Mouse (Mus musculus): ENCODE data around the gene Pelp1.
A peak's percentile ranks its signal among the peaks of the same experiment; 100 is the strongest.
"Not testable (repeated sequence)": the region's sequence is repeated elsewhere in the genome, so short reads cannot be mapped to it uniquely, and the experiment has no call there.

Gene Pelp1

GRCm38 (mm10) chr11:70426598-70426997, 16.8 kb upstream of the Pelp1 start:
- DNase-seq (ENCODE audit: low spot score in 2 of 2), result not testable (repeated sequence)

GRCm38 (mm10) chr11:70419486-70419885, 9.7 kb upstream of the Pelp1 start:
- no peak for DNase-seq (ENCODE audit: low spot score in 2 of 2)

GRCm38 (mm10) chr11:70418199-70418598, 8.4 kb upstream of the Pelp1 start:
- DNase-seq (ENCODE audit: low spot score in 2 of 2), result no peak

- DNase-seq (ENCODE audit: low spot score in 2 of 2), result peak in 1 of 2 experiments; percentile 75
These were observed 4.1 kb upstream of the Pelp1 start for GRCm38 (mm10) chr11:70413961-70414360.

- DNase-seq (ENCODE audit: low spot score in 2 of 2), result no peak
These were observed 2.8 kb upstream of the Pelp1 start for GRCm38 (mm10) chr11:70412591-70412990.

GRCm38 (mm10) chr11:70410297-70410643, 439 bp upstream of the Pelp1 start:
- DNase-seq (ENCODE audit: low spot score in 2 of 2), result no peak

- no peak for DNase-seq (ENCODE audit: low spot score in 2 of 2)
These were observed 6.2 kb downstream of the Pelp1 start for GRCm38 (mm10) chr11:70403598-70403997.

- no peak for DNase-seq (ENCODE audit: low spot score in 2 of 2)
These were observed 20.4 kb downstream of the Pelp1 start for GRCm38 (mm10) chr11:70389421-70389820.

GRCm38 (mm10) chr11:70387436-70387835, 22.4 kb downstream of the Pelp1 start:
- DNase-seq (ENCODE audit: low spot score in 2 of 2), result no peak

- no peak for DNase-seq (ENCODE audit: low spot score in 2 of 2)
These were observed 25.7 kb downstream of the Pelp1 start for GRCm38 (mm10) chr11:70384136-70384535.

- DNase-seq (ENCODE audit: low spot score in 2 of 2), result no peak
These were observed 28.5 kb downstream of the Pelp1 start for GRCm38 (mm10) chr11:70381330-70381729.

- DNase-seq (ENCODE audit: low spot score in 2 of 2), result no peak
These were observed 29.3 kb downstream of the Pelp1 start for GRCm38 (mm10) chr11:70380478-70381005.

GRCm38 (mm10) chr11:70376054-70376453, 33.8 kb downstream of the Pelp1 start:
- DNase-seq (ENCODE audit: low spot score in 2 of 2), result no peak

- DNase-seq (ENCODE audit: low spot score in 2 of 2), result no peak
These were observed 35.5 kb downstream of the Pelp1 start for GRCm38 (mm10) chr11:70374302-70374701.

- no peak for DNase-seq (ENCODE audit: low spot score in 2 of 2)
These were observed 36.8 kb downstream of the Pelp1 start for GRCm38 (mm10) chr11:70372849-70373557.

GRCm38 (mm10) chr11:70372396-70372795, 37.4 kb downstream of the Pelp1 start:
- no peak for DNase-seq (ENCODE audit: low spot score in 2 of 2)

- DNase-seq (ENCODE audit: low spot score in 2 of 2), result not testable (repeated sequence)
These were observed 41.2 kb downstream of the Pelp1 start for GRCm38 (mm10) chr11:70368626-70369025.

- not testable (repeated sequence) for DNase-seq (ENCODE audit: low spot score in 2 of 2)
These were observed 42.1 kb downstream of the Pelp1 start for GRCm38 (mm10) chr11:70367701-70368100.

- DNase-seq (ENCODE audit: low spot score in 2 of 2), result no peak
These were observed 58.0 kb downstream of the Pelp1 start, which contains the start of gene Alox15 for GRCm38 (mm10) chr11:70351868-70352267. TSS of gene Alox15 (minus strand) at chr11:70352031.

- no peak for DNase-seq (ENCODE audit: low spot score in 2 of 2)
These were observed 61.2 kb downstream of the Pelp1 start for GRCm38 (mm10) chr11:70348630-70349029.

- no peak for DNase-seq (ENCODE audit: low spot score in 2 of 2)
These were observed 62.0 kb downstream of the Pelp1 start for GRCm38 (mm10) chr11:70347861-70348260.

GRCm38 (mm10) chr11:70345546-70345945, 64.3 kb downstream of the Pelp1 start:
- DNase-seq (ENCODE audit: low spot score in 2 of 2), result no peak

GRCm38 (mm10) chr11:70345061-70345460, 64.8 kb downstream of the Pelp1 start:
- no peak for DNase-seq (ENCODE audit: low spot score in 2 of 2)

All from urinary bladder, postnatal 4 days (tissue).